Mouse (Mus musculus) brain, embryonic 18.5 days (tissue): ENCODE measurements around the gene Pnpt1.

Source experiments
- DNase-seq: peaks from one replicate; pipeline ENCODE4 v3.0.0-alpha.2; 2012; ENCODE audit warnings: low read depth, low spot score

Pnpt1 gene

GRCm38 (mm10) chr11:29130385-29131355, at the start of gene Pnpt1:
Pnpt1 (plus strand) TSS chr11:29130744.
- DNase-seq: peak; percentile 83

GRCm38 (mm10) chr11:29092403-29092802, 38.1 kb upstream of the Pnpt1 start:
- no peak for DNase-seq

DNA sequence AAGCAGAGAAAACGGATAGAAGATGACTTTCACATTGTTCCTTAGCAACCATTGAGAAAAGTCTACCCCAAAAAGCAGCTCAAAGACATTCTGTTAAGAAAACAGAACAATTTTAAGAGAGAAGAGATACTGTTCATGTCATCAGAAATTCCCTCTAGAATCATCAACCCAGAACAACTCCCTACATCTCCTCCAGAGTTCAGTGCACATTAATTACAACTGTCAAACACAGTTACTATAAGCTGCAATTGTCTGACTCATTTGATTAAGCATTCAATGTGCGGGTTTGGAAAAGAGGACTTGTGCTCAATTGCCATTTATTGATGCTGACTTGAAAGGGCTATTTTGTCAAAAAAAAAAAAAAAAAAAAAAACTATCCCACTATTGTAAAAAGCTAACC, 31.6 kb upstream of the Pnpt1 start:
- no peak for DNase-seq

GRCm38 (mm10) chr11:29129862-29130384, 621 bp upstream of the Pnpt1 start:
- DNase-seq: peak; percentile 8

DNA sequence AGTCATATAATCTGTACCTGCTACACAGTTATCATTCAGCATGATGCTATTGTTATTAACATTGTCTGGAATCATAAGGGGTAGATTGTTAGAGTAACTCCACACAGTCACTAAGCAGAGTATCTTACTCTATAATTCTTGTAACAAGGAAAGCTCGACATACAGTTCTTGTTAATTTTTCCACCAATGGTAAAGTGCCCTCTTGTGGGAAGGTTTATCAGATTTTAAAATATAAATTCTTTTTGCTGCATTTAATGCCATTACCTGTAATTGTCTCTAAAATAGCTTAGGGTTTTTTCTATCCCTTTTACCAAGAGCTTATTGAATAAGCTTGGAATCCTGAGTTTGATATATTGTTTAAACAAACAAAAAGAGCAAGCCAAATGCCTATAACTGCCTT, 10.1 kb downstream of the Pnpt1 start:
- no peak for DNase-seq

- no peak for DNase-seq
Observed at GRCm38 (mm10) chr11:29148901-29149300, 18.4 kb downstream of the Pnpt1 start.

- no peak for DNase-seq
Observed at GRCm38 (mm10) chr11:29163569-29163968, 33.0 kb downstream of the Pnpt1 start.

- peak; percentile 40 for DNase-seq
Observed at GRCm38 (mm10) chr11:29171959-29172391, 41.4 kb downstream of the Pnpt1 start.

- peak; percentile 94 for DNase-seq
Observed at GRCm38 (mm10) chr11:29172563-29173124, 42.1 kb downstream of the Pnpt1 start, which contains the start of gene Ppp4r3b. Ppp4r3b (plus strand) TSS chr11:29172890.

- DNase-seq: peak; percentile 6
Observed at GRCm38 (mm10) chr11:29173125-29173631, 42.6 kb downstream of the Pnpt1 start.

DNA sequence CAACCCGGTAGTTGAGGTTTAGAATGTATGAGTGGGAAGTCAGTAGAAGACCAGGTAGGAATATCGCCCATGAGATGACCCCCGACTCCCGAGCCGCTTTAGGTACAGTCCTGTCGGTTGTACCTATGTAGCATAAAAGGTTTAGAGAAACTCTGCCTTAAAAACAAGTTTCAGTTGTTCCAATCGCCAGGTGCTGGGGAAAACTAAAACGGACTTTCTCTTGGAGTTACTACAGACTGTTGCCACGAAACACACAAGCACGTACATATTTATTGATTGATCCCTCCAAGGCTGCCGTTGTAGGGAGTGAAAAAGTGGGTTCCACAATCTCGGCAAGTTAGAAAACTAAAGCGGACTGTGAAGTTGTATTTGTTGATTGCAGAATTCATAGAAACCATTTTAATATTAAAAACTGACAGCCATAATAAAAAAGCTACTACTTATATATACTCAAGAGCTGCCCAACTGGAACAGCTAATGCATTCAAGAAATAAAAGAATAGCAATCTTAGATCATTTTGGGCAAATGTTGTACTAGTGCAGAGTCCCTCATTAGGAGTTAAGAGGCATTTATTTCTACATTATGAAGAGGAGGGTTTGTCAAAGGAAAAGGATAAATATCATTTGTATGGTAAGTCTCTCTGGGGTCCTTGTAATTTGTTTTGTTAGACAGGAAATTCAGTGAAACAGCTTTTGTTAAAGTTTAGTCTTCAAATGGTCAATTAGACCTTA, 43.3 kb downstream of the Pnpt1 start:
- DNase-seq: no peak

GRCm38 (mm10) chr11:29179319-29179718, 48.8 kb downstream of the Pnpt1 start:
- DNase-seq: no peak

DNA sequence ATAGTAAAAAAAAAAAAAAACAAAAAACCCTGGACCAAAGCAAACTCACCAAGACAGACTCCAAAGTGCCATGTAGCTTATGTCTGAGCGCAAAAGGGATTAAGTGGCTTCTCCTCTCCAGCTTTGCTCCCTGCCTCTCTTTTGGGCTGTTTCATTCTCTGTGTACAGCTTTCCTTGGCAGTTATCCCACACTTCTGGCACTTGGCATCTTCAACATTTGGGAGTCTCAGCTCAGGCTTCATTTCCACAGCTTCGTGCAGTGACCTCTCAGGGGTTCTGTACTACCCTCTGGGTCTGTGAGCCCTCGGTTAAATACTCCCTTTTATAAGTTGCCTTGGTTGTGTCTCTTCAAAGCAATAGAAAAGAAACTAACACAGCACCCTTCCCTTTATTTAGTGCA, 50.1 kb downstream of the Pnpt1 start:
- peak; percentile 28 for DNase-seq

- DNase-seq: no peak
Observed at GRCm38 (mm10) chr11:29181751-29182150, 51.2 kb downstream of the Pnpt1 start.

GRCm38 (mm10) chr11:29188981-29189380, 58.4 kb downstream of the Pnpt1 start:
- DNase-seq: no peak

- DNase-seq: no peak
Observed at GRCm38 (mm10) chr11:29203653-29204052, 73.1 kb downstream of the Pnpt1 start.

- DNase-seq: no peak
Observed at GRCm38 (mm10) chr11:29209774-29210173, 79.2 kb downstream of the Pnpt1 start.
